Mouse (Mus musculus): Measurements from ENCODE around the gene Mvb12a. TPM values are rescaled to one million over a fixed set of nuclear protein-coding genes. Genes with fewer than 3 reads are reported as not detected.
A peak's percentile ranks its signal among the peaks of the same experiment; 100 is the strongest.

Mvb12a gene
- polyA plus RNA-seq, 1 experiment, result 61.5 TPM

DNA sequence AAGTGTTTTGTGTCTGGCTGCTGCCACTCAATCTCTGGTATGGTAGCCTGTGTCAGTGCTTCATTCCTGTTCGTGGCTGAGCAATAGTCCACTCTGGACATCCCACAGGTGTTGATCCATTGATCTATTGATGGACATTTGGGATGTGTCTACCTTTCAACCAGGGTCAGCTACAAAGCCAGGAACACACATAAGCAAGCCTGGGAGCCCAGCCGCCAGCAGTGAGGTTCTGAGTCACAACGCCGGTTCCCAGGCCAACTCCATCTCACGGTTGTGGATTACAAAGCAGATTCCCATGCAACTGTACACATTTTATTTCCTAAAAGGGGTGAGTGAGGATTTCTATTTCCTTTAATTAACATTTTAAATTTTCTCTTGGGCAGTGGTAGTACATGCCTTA is 18.0 kb downstream of the Mvb12a start:
- Histone ChIP-seq H3K4me2 (ENCODE audit: low read depth) (no peak overlapping the region), H3K4me3 (no peak overlapping the region), H3K27me3 (ENCODE audit: control insufficient read depth, insufficient read depth, insufficient read length) (peaks cover 12% of the 10 kb centered on the region), H3K79me2 (ENCODE audit: control insufficient read depth, insufficient read depth) (no peaks in the 10 kb centered on the region), H3ac (ENCODE audit: control insufficient read depth, insufficient read length) (no peak overlapping the region), H3K36me3 (ENCODE audit: control insufficient read depth, insufficient read depth) (no peaks in the 10 kb centered on the region)
- no peak for TF ChIP-seq MAX (IDR thresholded peaks at IDR 0.05; ENCODE audit: low read depth)
- no peak for TF ChIP-seq CEBPB (IDR thresholded peaks at IDR 0.05; ENCODE audit: insufficient read depth, poor library complexity, severe bottlenecking)
- TF ChIP-seq REST (IDR thresholded peaks at IDR 0.05; ENCODE audit: insufficient read depth, insufficient read length), result no peak
- no peak for TF ChIP-seq SRF (IDR thresholded peaks at IDR 0.05; ENCODE audit: control insufficient read depth, insufficient read length, low read depth)
- no peak for TF ChIP-seq USF1 (IDR thresholded peaks at IDR 0.05; ENCODE audit: low read depth)

DNA sequence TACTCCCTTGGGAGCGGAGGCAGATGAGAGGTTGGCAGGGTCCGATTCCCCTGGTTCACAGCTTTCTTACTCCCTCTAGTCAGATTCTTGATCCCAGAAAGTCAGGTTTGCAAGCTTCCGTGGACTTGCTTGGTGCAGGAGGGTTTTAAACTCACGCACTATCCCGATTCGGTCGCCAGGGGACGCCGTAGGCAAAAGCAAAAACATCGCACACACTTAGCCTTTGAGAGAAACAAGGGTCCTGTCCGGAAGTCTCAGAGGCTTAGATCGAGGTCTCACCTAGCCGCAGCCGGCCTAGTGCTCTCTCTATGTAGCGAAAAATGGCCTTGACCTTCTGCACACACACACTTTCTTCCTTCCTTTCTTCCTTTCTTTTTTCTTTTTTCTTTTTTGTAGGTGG is 18.7 kb downstream of the Mvb12a start:
- H3ac ChIP-seq (ENCODE audit: control insufficient read depth, insufficient read length), result no peak overlapping the region
- H3K27me3 ChIP-seq (ENCODE audit: control insufficient read depth, insufficient read depth, insufficient read length), result peaks cover 12% of the 10 kb centered on the region
- H3K4me3 ChIP-seq, result no peak overlapping the region
- no peaks in the 10 kb centered on the region for H3K36me3 ChIP-seq (ENCODE audit: control insufficient read depth, insufficient read depth)
- no peaks in the 10 kb centered on the region for H3K79me2 ChIP-seq (ENCODE audit: control insufficient read depth, insufficient read depth)
- no peak overlapping the region for H3K4me2 ChIP-seq (ENCODE audit: low read depth)
- no peak for TF ChIP-seq MYOD1 (IDR thresholded peaks at IDR 0.05; ENCODE audit: control insufficient read depth in 1 of 3, insufficient read length in 2 of 3, low read depth in 2 of 3)
- TF ChIP-seq TCF3 (IDR thresholded peaks at IDR 0.05; ENCODE audit: insufficient read length, low read depth), result no peak
- TF ChIP-seq CEBPB (IDR thresholded peaks at IDR 0.05; ENCODE audit: insufficient read depth, poor library complexity, severe bottlenecking), result no peak
- TF ChIP-seq E2F4 (IDR thresholded peaks at IDR 0.05; ENCODE audit: insufficient read depth), result no peak

DNA sequence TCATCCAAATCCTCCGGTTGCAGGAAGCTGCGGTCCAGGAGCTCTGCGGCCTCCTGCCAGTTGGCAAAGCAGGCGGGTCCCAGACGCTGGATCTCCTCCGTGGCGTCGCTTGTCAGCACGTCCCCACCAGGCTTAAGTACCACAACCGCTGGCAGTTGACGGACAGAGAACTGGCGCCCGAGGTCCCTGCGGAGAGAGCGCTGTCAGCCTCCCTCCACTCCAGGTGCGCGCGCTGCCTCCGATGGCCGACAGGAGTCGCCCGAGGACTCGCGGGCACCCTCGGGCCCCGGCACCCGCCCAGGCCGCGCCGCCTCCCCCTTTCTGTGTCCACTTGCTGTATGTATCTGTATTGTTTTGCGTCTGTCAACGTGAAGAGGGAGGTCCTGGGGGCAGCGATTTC is 20.0 kb downstream of the Mvb12a start:
- Histone ChIP-seq H3K36me3 (ENCODE audit: control insufficient read depth, insufficient read depth) (no peaks in the 10 kb centered on the region), H3K27me3 (ENCODE audit: control insufficient read depth, insufficient read depth, insufficient read length) (peaks cover 10% of the 10 kb centered on the region), H3K4me2 (ENCODE audit: low read depth) (peak overlapping the region; percentile 55), H3K4me3 (no peak overlapping the region), H3K79me2 (ENCODE audit: control insufficient read depth, insufficient read depth) (no peaks in the 10 kb centered on the region), H3ac (ENCODE audit: control insufficient read depth, insufficient read length) (no peak overlapping the region)
- TF ChIP-seq MYOG (IDR thresholded peaks at IDR 0.05; ENCODE audit: control insufficient read depth in 1 of 3, insufficient read depth in 1 of 3, insufficient read length in 2 of 3, low read depth in 2 of 3), result no peak
- no peak for TF ChIP-seq TCF12 (IDR thresholded peaks at IDR 0.05; ENCODE audit: insufficient read depth, poor library complexity, severe bottlenecking)
- no peak for TF ChIP-seq USF1 (IDR thresholded peaks at IDR 0.05; ENCODE audit: low read depth)
- no peak for TF ChIP-seq CEBPB (IDR thresholded peaks at IDR 0.05; ENCODE audit: insufficient read depth, poor library complexity, severe bottlenecking)
- TF ChIP-seq POLR2A (IDR thresholded peaks at IDR 0.05; ENCODE audit: insufficient read length, low read depth), result no peak
- peak in 1 of 3 experiments; percentile 50 for TF ChIP-seq MYOD1 (IDR thresholded peaks at IDR 0.05; ENCODE audit: control insufficient read depth in 1 of 3, insufficient read length in 2 of 3, low read depth in 2 of 3)

DNA sequence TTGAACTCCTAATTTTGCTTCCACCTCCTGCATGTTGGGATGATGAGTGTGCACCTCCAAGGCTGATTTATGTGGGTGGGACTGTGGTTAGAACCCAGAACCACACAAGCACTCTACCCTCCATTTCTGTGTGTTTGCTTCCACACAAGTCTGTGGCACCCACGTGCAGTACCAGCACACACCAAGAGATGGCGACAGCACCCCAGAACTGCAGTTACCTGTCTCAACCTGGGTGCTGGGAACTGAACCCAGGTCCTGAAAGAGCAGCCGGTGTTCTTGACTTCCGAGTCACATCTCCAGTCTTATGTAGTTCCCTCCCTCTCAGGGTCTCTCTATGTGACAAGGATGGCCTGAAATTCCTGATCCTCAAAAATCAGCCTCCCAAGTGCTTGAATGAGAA is 21.3 kb downstream of the Mvb12a start:
- Histone ChIP-seq H3K79me2 (ENCODE audit: control insufficient read depth, insufficient read depth) (no peaks in the 10 kb centered on the region), H3ac (ENCODE audit: control insufficient read depth, insufficient read length) (no peak overlapping the region)

DNA sequence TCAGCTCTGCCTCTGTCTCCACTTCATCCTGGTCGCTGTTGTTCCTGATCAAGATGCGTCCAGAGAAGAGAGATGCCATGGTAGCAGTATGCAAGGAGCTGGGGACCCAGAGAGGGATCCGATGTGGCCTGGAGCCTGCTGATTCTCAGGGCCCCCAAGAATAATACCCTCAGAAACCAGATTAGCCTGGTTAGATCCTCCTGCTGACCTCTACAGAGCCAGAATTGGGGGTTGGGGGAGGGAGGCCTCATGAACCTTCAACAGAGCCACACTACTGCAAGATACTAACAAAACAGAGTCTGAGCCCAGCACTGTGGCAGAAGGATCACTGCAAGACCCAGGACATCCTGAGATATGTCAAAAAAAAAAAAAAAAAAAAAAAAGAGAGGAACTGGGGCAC is 23.8 kb downstream of the Mvb12a start, which contains the start of gene Nxnl1:
Nxnl1 (minus strand) TSS at position 101 of the 400 bp plus-strand sequence.
- no peaks in the 10 kb centered on the region for H3K79me2 ChIP-seq (ENCODE audit: control insufficient read depth, insufficient read depth)
- no peak within 1 kb of the TSS for H3ac ChIP-seq (ENCODE audit: control insufficient read depth, insufficient read length)
- no peaks in the 10 kb centered on the region for H3K27me3 ChIP-seq (ENCODE audit: control insufficient read depth, insufficient read depth, insufficient read length)
- TF ChIP-seq MYOD1 (IDR thresholded peaks at IDR 0.05; ENCODE audit: control insufficient read depth in 1 of 3, insufficient read length in 2 of 3, low read depth in 2 of 3), result no peak
- TF ChIP-seq REST (IDR thresholded peaks at IDR 0.05; ENCODE audit: insufficient read depth, insufficient read length), result no peak
- TF ChIP-seq POLR2A (IDR thresholded peaks at IDR 0.05; ENCODE audit: insufficient read length, low read depth), result no peak
- no peak for TF ChIP-seq CEBPB (IDR thresholded peaks at IDR 0.05; ENCODE audit: insufficient read depth, poor library complexity, severe bottlenecking)
- no peak for TF ChIP-seq POLR2AphosphoS2 (IDR thresholded peaks at IDR 0.05; ENCODE audit: insufficient read length, low read depth)
- no peak for TF ChIP-seq USF1 (IDR thresholded peaks at IDR 0.05; ENCODE audit: low read depth)
- TF ChIP-seq TCF3 (IDR thresholded peaks at IDR 0.05; ENCODE audit: insufficient read length, low read depth), result no peak
- TF ChIP-seq E2F4 (IDR thresholded peaks at IDR 0.05; ENCODE audit: insufficient read depth), result no peak
- no peaks in the 10 kb centered on the region for H3K36me3 ChIP-seq (ENCODE audit: control insufficient read depth, insufficient read depth)
- no peak within 1 kb of the TSS for H3K4me3 ChIP-seq
- no peak within 1 kb of the TSS for H3K4me2 ChIP-seq (ENCODE audit: low read depth)

More for the DNA sequence above, 21.3 kb downstream of the Mvb12a start:
- H3K4me3 ChIP-seq, result no peak overlapping the region
- H3K36me3 ChIP-seq (ENCODE audit: control insufficient read depth, insufficient read depth), result no peaks in the 10 kb centered on the region
- TF ChIP-seq E2F4 (IDR thresholded peaks at IDR 0.05; ENCODE audit: insufficient read depth), result no peak
- H3K27me3 ChIP-seq (ENCODE audit: control insufficient read depth, insufficient read depth, insufficient read length), result no peaks in the 10 kb centered on the region
- H3K4me2 ChIP-seq (ENCODE audit: low read depth), result no peak overlapping the region

DNA sequence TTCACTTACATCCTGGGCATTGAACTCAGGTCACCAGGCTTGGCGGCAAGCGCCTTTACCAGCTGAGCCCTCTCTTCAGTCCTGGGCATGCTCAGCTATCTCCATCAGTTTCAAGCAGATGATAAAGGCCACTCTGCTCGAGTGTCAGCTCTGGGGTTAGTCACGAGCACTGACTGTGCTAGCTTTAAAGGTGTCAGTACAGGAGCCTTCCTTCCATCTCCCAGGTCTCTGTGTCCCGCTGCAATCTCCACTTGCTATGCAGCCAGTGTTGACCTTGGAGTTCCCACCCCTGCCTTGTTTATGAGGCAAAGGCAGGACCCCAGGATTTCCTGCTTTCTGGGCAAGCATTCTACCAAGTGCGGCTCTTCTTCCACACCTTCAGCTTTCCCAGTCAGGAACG is 24.9 kb downstream of the Mvb12a start:
- H3K79me2 ChIP-seq (ENCODE audit: control insufficient read depth, insufficient read depth), result no peaks in the 10 kb centered on the region
- H3K27me3 ChIP-seq (ENCODE audit: control insufficient read depth, insufficient read depth, insufficient read length), result no peaks in the 10 kb centered on the region
- no peak overlapping the region for H3K4me3 ChIP-seq
- no peaks in the 10 kb centered on the region for H3K36me3 ChIP-seq (ENCODE audit: control insufficient read depth, insufficient read depth)
- no peak overlapping the region for H3K4me2 ChIP-seq (ENCODE audit: low read depth)
- no peak overlapping the region for H3ac ChIP-seq (ENCODE audit: control insufficient read depth, insufficient read length)
- TF ChIP-seq USF1 (IDR thresholded peaks at IDR 0.05; ENCODE audit: low read depth), result no peak
- TF ChIP-seq MYOD1 (IDR thresholded peaks at IDR 0.05; ENCODE audit: control insufficient read depth in 1 of 3, insufficient read length in 2 of 3, low read depth in 2 of 3), result no peak
- TF ChIP-seq TCF3 (IDR thresholded peaks at IDR 0.05; ENCODE audit: insufficient read length, low read depth), result no peak
- TF ChIP-seq CEBPB (IDR thresholded peaks at IDR 0.05; ENCODE audit: insufficient read depth, poor library complexity, severe bottlenecking), result no peak
- TF ChIP-seq MYOG (IDR thresholded peaks at IDR 0.05; ENCODE audit: control insufficient read depth in 1 of 3, insufficient read depth in 1 of 3, insufficient read length in 2 of 3, low read depth in 2 of 3), result no peak
- TF ChIP-seq SRF (IDR thresholded peaks at IDR 0.05; ENCODE audit: control insufficient read depth, insufficient read length, low read depth), result no peak
- no peak for TF ChIP-seq MAX (IDR thresholded peaks at IDR 0.05; ENCODE audit: low read depth)
- no peak for TF ChIP-seq POLR2A (IDR thresholded peaks at IDR 0.05; ENCODE audit: insufficient read length, low read depth)
- no peak for TF ChIP-seq E2F4 (IDR thresholded peaks at IDR 0.05; ENCODE audit: insufficient read depth)
- TF ChIP-seq POLR2AphosphoS2 (IDR thresholded peaks at IDR 0.05; ENCODE audit: insufficient read length, low read depth), result no peak
- TF ChIP-seq REST (IDR thresholded peaks at IDR 0.05; ENCODE audit: insufficient read depth, insufficient read length), result no peak
- TF ChIP-seq TCF12 (IDR thresholded peaks at IDR 0.05; ENCODE audit: insufficient read depth, poor library complexity, severe bottlenecking), result no peak
